Mouse (Mus musculus) heart, embryonic 15.5 days (tissue): Measurements from ENCODE around the gene Mymx. TPM values are rescaled to one million over a fixed set of nuclear protein-coding genes. Genes with fewer than 3 reads are reported as not detected.

Experiments
- ATAC-seq: fragments of 200-750 bp; cut with Nextera tagmentation; replicated peaks from 2 replicates; pipeline ENCODE4 v1.8.0; 2017; ENCODE audit warnings: low read depth, moderate TSS enrichment; ENCODE audit not compliant: insufficient number of reproducible peaks, insufficient read depth, low FRiP score
- H3K27ac ChIP-seq: fragments of 300-500 bp; sonication (generic); 2 replicates; pipeline ENCODE4 v1.5.1; 2015; ENCODE audit warnings: mild to moderate bottlenecking, inconsistent platforms
- H3K27me3 ChIP-seq: fragments of 300-500 bp; sonication (generic); 2 replicates; pipeline ENCODE4 v1.6.1; 2015; ENCODE audit warnings: inconsistent platforms
- H3K36me3 ChIP-seq: fragments of 300-500 bp; sonication (generic); 2 replicates; pipeline ENCODE4 v1.6.1; 2015; ENCODE audit warnings: mild to moderate bottlenecking, inconsistent platforms
- H3K4me1 ChIP-seq: fragments of 300-500 bp; sonication (generic); replicated peaks from 2 replicates; pipeline ENCODE4 v1.6.1; 2015; ENCODE audit warnings: inconsistent platforms
- H3K4me2 ChIP-seq: fragments of 300-500 bp; sonication (generic); 2 replicates; pipeline ENCODE4 v1.6.1; 2015; ENCODE audit warnings: inconsistent platforms, mild to moderate bottlenecking, moderate library complexity
- H3K4me3 ChIP-seq: fragments of 300-500 bp; sonication (generic); 2 replicates; pipeline ENCODE4 v1.5.1; 2015; ENCODE audit warnings: mild to moderate bottlenecking, inconsistent platforms
- H3K9ac ChIP-seq: fragments of 300-500 bp; sonication (generic); 2 replicates; pipeline ENCODE4 v1.6.1; 2015; ENCODE audit warnings: mild to moderate bottlenecking, inconsistent platforms
- H3K9me3 ChIP-seq: fragments of 300-500 bp; sonication (generic); replicated peaks from 2 replicates; pipeline ENCODE4 v1.6.1; 2016; ENCODE audit warnings: inconsistent platforms
- WGBS: fragments of 180-500 bp; shearing (Covaris S2); methylation state at CpG from one replicate; pipeline ENCODE4 v1.1.7; 2015; ENCODE audit warnings: mixed read lengths; 5-methylcytosine and 5-hydroxymethylcytosine counted together
- polyA plus RNA-seq: library from polyadenylated mRNA; unstranded; fragments of >200 nt; fragmentation: Nextera tagmentation; extraction: Ambion mirVana; gene quantifications from 2 replicates; pipeline ENCODE4 v1.2.1, GENCODE M21; 2015

The Mymx gene
- polyA plus RNA-seq, 1 experiment from 2014 or later: 0.16 TPM

GRCm38 (mm10) chr17:45555452-45556106 is 46.3 kb downstream of the Mymx start, which contains the start of gene Nfkbie:
Gene Nfkbie (plus strand): TSS chr17:45555703.
- Histone ChIP-seq H3K9me3 (no peaks in the 10 kb centered on the region), H3K4me3 (peak within 1 kb of the TSS; percentile 51), H3K27ac (no peak within 1 kb of the TSS), H3K4me2 (peak within 1 kb of the TSS; percentile 77), H3K27me3 (peaks cover 37% of the 10 kb centered on the region), H3K4me1 (peaks cover 26% of the 10 kb centered on the region), H3K36me3 (no peaks in the 10 kb centered on the region), H3K9ac (peak within 1 kb of the TSS; percentile 62)
- 0% methylated on average over 45 of the region's 45 CpGs for WGBS
- peak; percentile 84 for ATAC-seq

GRCm38 (mm10) chr17:45554420-45554819 is 47.5 kb downstream of the Mymx start:
- WGBS: 39% methylated on average over 1 of the region's 1 CpGs
- peaks cover 35% of the 10 kb centered on the region for H3K4me1 ChIP-seq
- H3K9me3 ChIP-seq: no peaks in the 10 kb centered on the region
- no peak overlapping the region for H3K27ac ChIP-seq
- H3K4me3 ChIP-seq: no peak overlapping the region
- H3K27me3 ChIP-seq: peaks cover 46% of the 10 kb centered on the region
- no peak overlapping the region for H3K9ac ChIP-seq
- H3K4me2 ChIP-seq: no peak overlapping the region
- no peak for ATAC-seq
- H3K36me3 ChIP-seq: no peaks in the 10 kb centered on the region

- peaks cover 55% of the 10 kb centered on the region for H3K27me3 ChIP-seq
- no peak overlapping the region for H3K9ac ChIP-seq
- WGBS: 78% methylated on average over 3 of the region's 3 CpGs
- no peaks in the 10 kb centered on the region for H3K9me3 ChIP-seq
- H3K4me3 ChIP-seq: no peak overlapping the region
- no peak overlapping the region for H3K27ac ChIP-seq
- no peaks in the 10 kb centered on the region for H3K36me3 ChIP-seq
- no peak overlapping the region for H3K4me2 ChIP-seq
- ATAC-seq: no peak
- H3K4me1 ChIP-seq: peaks cover 38% of the 10 kb centered on the region
Observed at GRCm38 (mm10) chr17:45553065-45553464, 48.8 kb downstream of the Mymx start.

GRCm38 (mm10) chr17:45551816-45552451 is 50.0 kb downstream of the Mymx start:
- H3K4me2 ChIP-seq: no peak overlapping the region
- H3K36me3 ChIP-seq: no peaks in the 10 kb centered on the region
- no peak overlapping the region for H3K4me3 ChIP-seq
- no peak overlapping the region for H3K9ac ChIP-seq
- peaks cover 62% of the 10 kb centered on the region for H3K27me3 ChIP-seq
- ATAC-seq: no peak
- H3K9me3 ChIP-seq: no peaks in the 10 kb centered on the region
- H3K27ac ChIP-seq: no peak overlapping the region
- 6% methylated on average over 8 of the region's 8 CpGs for WGBS
- H3K4me1 ChIP-seq: peaks cover 28% of the 10 kb centered on the region

- Histone ChIP-seq H3K4me2 (no peak overlapping the region), H3K27me3 (peaks cover 62% of the 10 kb centered on the region), H3K4me3 (no peak overlapping the region), H3K9ac (no peak overlapping the region), H3K9me3 (no peaks in the 10 kb centered on the region), H3K36me3 (no peaks in the 10 kb centered on the region), H3K4me1 (peaks cover 25% of the 10 kb centered on the region), H3K27ac (no peak overlapping the region)
- WGBS: 58% methylated on average over 7 of the region's 7 CpGs
- ATAC-seq: no peak
Observed at GRCm38 (mm10) chr17:45551249-45551796, 50.6 kb downstream of the Mymx start.

Other genes with a start within 250 kb of the Mymx start
- 39.3 and 44.8 TPM in 2 replicates for gene Cdc5l, start 168.4 kb downstream of the Mymx start, polyA plus RNA-seq
- gene Spats1, start 126.7 kb downstream of the Mymx start, polyA plus RNA-seq: 1.3 and 1.6 TPM in 2 replicates
- 19.2 and 22.5 TPM in 2 replicates for gene Aars2, start 95.3 kb downstream of the Mymx start, polyA plus RNA-seq
- gene Tcte1, start 78.7 kb downstream of the Mymx start, polyA plus RNA-seq: 0.16 and 0.29 TPM in 2 replicates
- 0.96 and 1.5 TPM in 2 replicates for gene Tmem151b, start 52.4 kb downstream of the Mymx start, polyA plus RNA-seq
- 3.0 and 6.8 TPM in 2 replicates for gene Nfkbie, start 46.4 kb downstream of the Mymx start, polyA plus RNA-seq
- gene Slc35b2, start 38.2 kb downstream of the Mymx start, polyA plus RNA-seq: 75.8 and 98.4 TPM in 2 replicates
- 1,147 and 1,218 TPM in 2 replicates for gene Hsp90ab1, start 28.8 kb downstream of the Mymx start, polyA plus RNA-seq
- 90.9 and 120 TPM in 2 replicates for gene Slc29a1, start 2.5 kb downstream of the Mymx start, polyA plus RNA-seq
- gene Capn11, start 57.2 kb upstream of the Mymx start, polyA plus RNA-seq: 0.26 and 0.39 TPM in 2 replicates
- gene Mrpl14, start 84.2 kb upstream of the Mymx start, polyA plus RNA-seq: 124 and 133 TPM in 2 replicates
- gene Tmem63b, start 84.8 kb upstream of the Mymx start, polyA plus RNA-seq: 35.1 and 42.4 TPM in 2 replicates
- 0.60 and 0.98 TPM in 2 replicates for gene 1600014C23Rik, start 131.7 kb upstream of the Mymx start, polyA plus RNA-seq